Mouse (Mus musculus) embryonic facial prominence, embryonic 14.5 days (tissue): ENCODE measurements around the gene Gm6377. TPM values are rescaled to one million over a fixed set of nuclear protein-coding genes. Genes with fewer than 3 reads are reported as not detected.

Source experiments
- ATAC-seq: fragments of 200-750 bp; cut with Nextera tagmentation; 2 replicates; pipeline ENCODE4 v1.8.0; 2017; ENCODE audit warnings: low read depth, moderate number of reproducible peaks, moderate TSS enrichment
- DNase-seq: peaks from one replicate; pipeline ENCODE4 v3.0.0-alpha.2; 2015; ENCODE audit warnings: low spot score
- H3K27ac ChIP-seq: fragments of 300-500 bp; sonication (generic); replicated peaks from 2 replicates; pipeline ENCODE4 v1.5.1; 2014; ENCODE audit warnings: low read depth, mild to moderate bottlenecking, low read length, moderate library complexity
- H3K27me3 ChIP-seq: fragments of 300-500 bp; sonication (generic); replicated peaks from 2 replicates; pipeline ENCODE4 v1.6.1; 2014; ENCODE audit warnings: low read length; ENCODE audit not compliant: control insufficient read depth, insufficient read depth
- H3K36me3 ChIP-seq: fragments of 300-500 bp; sonication (generic); 2 replicates; pipeline ENCODE4 v1.6.1; 2014; ENCODE audit warnings: low read length, mixed read lengths; ENCODE audit not compliant: control insufficient read depth, insufficient read depth
- H3K4me1 ChIP-seq: fragments of 300-500 bp; sonication (generic); 2 replicates; pipeline ENCODE4 v1.6.1; 2014; ENCODE audit warnings: antibody characterized with exemption, low read length; ENCODE audit not compliant: control insufficient read depth, insufficient read depth
- H3K4me2 ChIP-seq: fragments of 300-500 bp; sonication (generic); 2 replicates; pipeline ENCODE4 v1.6.1; 2014; ENCODE audit warnings: low read depth, mild to moderate bottlenecking, low read length, moderate library complexity, mixed read lengths
- H3K4me3 ChIP-seq: fragments of 300-500 bp; sonication (generic); 2 replicates; pipeline ENCODE4 v1.5.1; 2014; ENCODE audit warnings: low read depth, mild to moderate bottlenecking, low read length
- H3K9ac ChIP-seq: fragments of 300-500 bp; sonication (generic); 2 replicates; pipeline ENCODE4 v1.6.1; 2014; ENCODE audit warnings: low read depth, mild to moderate bottlenecking, low read length, moderate library complexity, mixed read lengths
- H3K9me3 ChIP-seq: fragments of 300-500 bp; sonication (generic); 2 replicates; pipeline ENCODE4 v1.6.1; 2016; ENCODE audit warnings: low read length; ENCODE audit not compliant: control insufficient read depth
- WGBS: fragments of 180-500 bp; shearing (Covaris S2); extraction: QIAGEN DNeasy Blood & Tissue Kit; methylation state at CpG from one replicate; pipeline ENCODE4 v1.1.7; 2014; 5-methylcytosine and 5-hydroxymethylcytosine counted together
- polyA plus RNA-seq: library from polyadenylated mRNA; unstranded; fragments of >200 nt; fragmentation: Nextera tagmentation; extraction: Ambion mirVana; gene quantifications from 2 replicates; pipeline ENCODE4 v1.2.1, GENCODE M21; 2014

Gene Gm6377
- polyA plus RNA-seq, 1 experiment from 2014 or later: 0.43 TPM

GRCm38 (mm10) chrX:109190969-109191368 is 5.6 kb upstream of the Gm6377 start:
- Histone ChIP-seq H3K4me2 (no peak overlapping the region), H3K9me3 (no peaks in the 10 kb centered on the region), H3K9ac (no peak overlapping the region), H3K27me3 (no peaks in the 10 kb centered on the region), H3K4me1 (no peaks in the 10 kb centered on the region), H3K4me3 (no peak overlapping the region), H3K36me3 (no peaks in the 10 kb centered on the region), H3K27ac (no peak overlapping the region; the same call in 1 of the 2 replicates)
- DNase-seq (peak; percentile 8), ATAC-seq (no peak)
- 56% methylated on average over 4 of the region's 4 CpGs for WGBS

- ATAC-seq: no peak
- 52% methylated on average over 4 of the region's 4 CpGs for WGBS
- Histone ChIP-seq H3K27ac (no peak overlapping the region), H3K4me3 (no peak overlapping the region), H3K27me3 (no peaks in the 10 kb centered on the region), H3K4me1 (no peaks in the 10 kb centered on the region), H3K4me2 (no peak overlapping the region), H3K9ac (no peak overlapping the region), H3K36me3 (no peaks in the 10 kb centered on the region), H3K9me3 (no peaks in the 10 kb centered on the region)
- peak; percentile 12 for DNase-seq
These were observed 5.1 kb upstream of the Gm6377 start for GRCm38 (mm10) chrX:109191436-109191835.

DNA sequence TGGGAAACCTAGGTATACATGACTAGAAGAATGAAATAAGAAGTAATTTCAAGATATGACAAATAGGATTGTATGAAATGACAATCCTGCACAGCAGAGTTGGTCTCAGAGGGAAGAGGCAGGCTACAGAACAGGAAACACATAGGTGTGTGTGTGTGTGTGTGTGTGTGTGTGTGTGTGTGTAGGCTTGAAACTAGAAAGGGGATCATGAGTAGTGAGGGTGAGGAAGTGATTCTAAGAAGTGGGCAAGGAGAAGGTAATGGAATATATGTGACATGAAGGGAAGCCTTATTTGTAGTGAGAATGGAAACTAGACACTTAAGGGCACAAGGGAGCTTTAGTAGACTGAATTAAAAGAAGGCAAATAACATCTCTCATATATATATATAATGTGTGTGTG is 11.3 kb downstream of the Gm6377 start:
- Histone ChIP-seq H3K9me3 (no peaks in the 10 kb centered on the region), H3K4me2 (no peak overlapping the region), H3K36me3 (no peaks in the 10 kb centered on the region), H3K4me3 (no peak overlapping the region), H3K9ac (no peak overlapping the region), H3K4me1 (no peaks in the 10 kb centered on the region), H3K27ac (no peak overlapping the region), H3K27me3 (no peaks in the 10 kb centered on the region)
- ATAC-seq: no peak
- DNase-seq: no peak

DNA sequence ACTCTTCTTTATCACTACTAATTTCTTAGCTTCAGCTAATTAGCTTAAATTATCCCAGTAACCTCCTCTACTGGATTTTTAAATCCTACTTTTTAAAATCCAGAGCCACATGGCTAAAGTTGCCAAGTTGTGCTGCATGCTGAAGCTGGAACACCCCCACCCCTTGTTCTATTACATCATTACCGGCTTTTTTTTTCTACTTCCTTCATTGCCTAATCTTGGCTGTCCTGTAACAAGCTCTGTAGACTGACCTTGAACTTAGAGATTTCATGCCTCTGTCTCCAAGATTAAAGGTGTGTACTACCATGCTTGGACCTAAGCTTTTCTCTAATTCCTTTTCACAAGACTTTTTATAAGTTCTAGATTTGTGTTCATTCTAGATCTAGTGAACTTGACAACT is 32.2 kb downstream of the Gm6377 start:
- WGBS: 92% methylated on average over 1 of the region's 1 CpGs
- Histone ChIP-seq H3K4me1 (no peaks in the 10 kb centered on the region), H3K27me3 (no peaks in the 10 kb centered on the region), H3K9me3 (no peaks in the 10 kb centered on the region), H3K9ac (no peak overlapping the region), H3K4me2 (no peak overlapping the region), H3K27ac (no peak overlapping the region), H3K4me3 (no peak overlapping the region), H3K36me3 (no peaks in the 10 kb centered on the region)
- DNase-seq: no peak
- ATAC-seq: no peak

DNA sequence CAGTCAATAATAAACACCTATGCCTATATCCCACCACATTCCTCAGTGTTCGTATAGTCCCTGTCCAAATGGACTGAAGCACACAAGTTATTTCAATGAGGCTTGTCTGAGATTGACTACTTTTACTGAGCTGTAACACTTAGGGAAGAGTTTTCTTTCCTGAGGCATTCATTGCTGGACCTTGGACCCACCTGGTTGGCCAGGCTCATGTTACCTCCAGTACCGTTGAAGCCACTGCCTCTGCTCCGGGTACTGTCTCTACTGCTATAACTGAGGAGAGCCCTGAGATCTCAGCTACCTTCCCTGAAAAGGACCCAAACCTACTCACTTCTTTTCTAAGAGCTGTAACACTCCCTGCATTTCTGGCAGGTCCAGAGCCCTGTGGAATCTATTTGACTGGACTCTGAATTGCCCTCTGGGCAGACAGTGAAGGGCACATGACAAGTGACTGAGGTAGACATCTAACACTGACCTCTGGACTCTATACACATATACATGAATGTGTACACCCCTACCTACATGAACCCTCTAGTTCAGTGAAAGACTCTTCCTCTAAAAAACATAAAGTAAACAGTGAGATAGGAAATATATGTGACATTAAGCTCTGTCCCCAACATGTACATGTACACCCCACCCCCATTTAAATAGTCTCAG is 39.0 kb downstream of the Gm6377 start:
- Histone ChIP-seq H3K36me3 (no peaks in the 10 kb centered on the region), H3K27ac (no peak overlapping the region), H3K4me2 (no peak overlapping the region), H3K27me3 (no peaks in the 10 kb centered on the region), H3K4me1 (no peaks in the 10 kb centered on the region), H3K9ac (no peak overlapping the region), H3K4me3 (no peak overlapping the region), H3K9me3 (no peaks in the 10 kb centered on the region)
- ATAC-seq: no peak
- DNase-seq: no peak
- WGBS: 83% methylated on average over 3 of the region's 3 CpGs

DNA sequence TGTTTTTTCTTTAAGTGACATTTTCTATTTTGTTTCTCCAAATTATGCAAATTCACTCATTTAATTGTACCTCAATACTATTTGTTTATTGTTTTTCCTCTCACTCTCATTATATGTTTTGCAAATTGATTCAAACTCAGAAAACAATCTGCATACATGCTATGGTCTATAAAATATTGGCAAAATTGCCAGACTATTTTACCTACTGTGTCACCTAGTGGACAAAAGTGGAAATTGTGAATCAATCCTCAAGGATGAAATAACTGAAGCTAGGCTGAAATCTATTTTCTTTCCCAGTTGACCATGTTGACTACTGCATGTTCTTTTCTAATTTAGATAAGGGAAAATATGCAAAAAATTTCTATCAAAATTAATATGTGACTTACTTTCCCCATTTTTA is 41.6 kb downstream of the Gm6377 start:
- Histone ChIP-seq H3K27me3 (no peaks in the 10 kb centered on the region), H3K27ac (no peak overlapping the region), H3K4me3 (no peak overlapping the region), H3K4me1 (no peaks in the 10 kb centered on the region), H3K9me3 (no peaks in the 10 kb centered on the region), H3K36me3 (no peaks in the 10 kb centered on the region), H3K9ac (no peak overlapping the region), H3K4me2 (no peak overlapping the region)
- ATAC-seq (no peak), DNase-seq (peak; percentile 3)

Other genes with a start within 250 kb of the Gm6377 start
- gene Hmgn5, start 183.4 kb upstream of the Gm6377 start, polyA plus RNA-seq: 20.6 and 22.1 TPM in 2 replicates
- gene Sh3bgrl, start 101.4 kb upstream of the Gm6377 start, polyA plus RNA-seq: 88.5 and 102 TPM in 2 replicates